Mouse (Mus musculus): Measurements from ENCODE around the gene Nefh.
A peak's percentile ranks its signal among the peaks of the same experiment; 100 is the strongest.

Gene Nefh

DNA sequence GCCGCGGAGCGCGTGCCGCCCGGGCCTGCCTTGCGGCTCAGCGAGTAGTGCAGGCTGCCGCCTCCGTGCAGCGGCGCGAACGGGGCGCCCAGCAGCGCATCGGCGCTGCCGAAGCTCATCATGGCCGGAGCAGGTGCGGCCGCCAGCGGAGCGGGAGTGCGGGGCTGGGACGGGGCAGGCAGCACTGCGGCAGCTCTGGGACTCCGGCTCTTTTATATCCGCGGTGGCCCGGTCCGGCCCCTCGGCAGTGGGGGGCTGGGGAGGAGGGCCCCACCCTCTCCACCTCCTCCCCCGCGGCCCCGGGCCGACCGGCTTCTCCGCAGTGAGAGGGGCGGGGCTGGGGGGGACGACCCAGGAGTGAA, at the start of gene Nefh:
Gene Nefh (minus strand): TSS at position 252 of the 362 bp plus-strand sequence.
- DNase-seq (ENCODE audit: low read depth, low spot score): peak; percentile 56

DNA sequence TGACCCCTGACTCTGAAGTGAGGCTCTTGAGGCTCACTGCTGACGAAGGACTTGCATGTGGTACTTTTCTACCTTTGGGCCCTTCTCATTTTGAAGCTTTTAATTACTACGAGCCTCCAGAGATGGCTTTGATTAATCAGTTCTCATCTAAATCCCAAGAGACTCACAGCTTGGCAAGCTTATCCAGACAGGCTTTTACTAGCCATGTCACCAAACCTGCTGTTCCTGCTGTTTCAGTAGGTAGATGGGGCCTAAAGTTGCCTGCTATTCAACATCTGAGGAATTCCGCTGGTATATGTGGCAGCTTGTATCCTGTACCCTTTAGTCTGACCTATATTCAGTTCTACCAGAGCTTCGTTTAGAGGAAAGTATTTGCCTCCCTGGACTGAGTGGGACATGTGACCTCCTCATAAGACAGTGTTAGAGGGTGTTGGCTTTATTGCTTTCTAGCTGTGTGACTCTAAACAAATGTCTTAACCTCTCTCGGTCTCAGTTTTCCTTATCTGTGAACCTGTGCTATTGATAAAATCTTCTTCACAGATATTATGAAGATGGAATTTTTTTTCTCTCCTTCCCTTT, 48.8 kb upstream of the Nefh start:
- DNase-seq (ENCODE audit: low read depth, low spot score): no peak

DNA sequence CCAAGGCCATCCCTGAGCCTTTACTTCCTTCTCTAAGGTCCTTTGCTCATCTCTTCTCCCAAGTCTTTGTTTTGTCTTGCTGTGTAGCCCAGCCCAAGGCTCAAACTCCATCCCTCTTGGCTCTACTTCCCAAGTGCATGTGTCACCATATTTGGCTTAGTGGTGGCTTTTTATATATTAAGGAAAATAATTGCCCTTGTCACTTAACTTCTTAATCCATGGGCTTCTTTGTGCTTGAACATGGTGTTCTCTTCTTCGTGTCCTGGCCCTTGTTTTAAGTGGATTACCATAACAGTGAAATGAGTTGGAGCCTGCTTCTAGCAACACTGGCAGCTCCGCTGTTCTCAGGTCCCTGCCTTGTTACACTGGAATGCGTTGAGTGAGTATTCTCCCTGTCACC, 47.8 kb upstream of the Nefh start:
- no peak for DNase-seq (ENCODE audit: low read depth, low spot score)

DNA sequence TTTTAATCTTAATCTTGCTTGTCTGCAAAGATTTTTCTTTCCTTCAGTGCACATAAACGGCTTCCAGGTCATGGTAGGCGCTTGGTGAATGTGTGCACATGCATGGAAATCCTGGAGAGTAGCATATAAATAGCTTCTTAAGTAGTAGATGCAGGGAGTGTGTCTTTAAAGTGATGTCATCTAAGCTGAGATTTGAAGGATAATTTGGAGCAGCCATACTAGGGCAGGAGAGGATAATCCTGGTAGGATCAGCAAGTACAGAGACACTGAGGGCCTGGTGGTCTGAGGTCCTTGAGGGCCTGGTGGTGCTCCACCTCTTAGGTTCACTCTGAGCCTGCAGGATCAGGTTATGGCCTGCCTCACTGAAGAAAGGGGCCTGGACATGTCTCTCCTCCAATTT, 44.6 kb upstream of the Nefh start:
- DNase-seq (ENCODE audit: low read depth, low spot score): no peak

DNA sequence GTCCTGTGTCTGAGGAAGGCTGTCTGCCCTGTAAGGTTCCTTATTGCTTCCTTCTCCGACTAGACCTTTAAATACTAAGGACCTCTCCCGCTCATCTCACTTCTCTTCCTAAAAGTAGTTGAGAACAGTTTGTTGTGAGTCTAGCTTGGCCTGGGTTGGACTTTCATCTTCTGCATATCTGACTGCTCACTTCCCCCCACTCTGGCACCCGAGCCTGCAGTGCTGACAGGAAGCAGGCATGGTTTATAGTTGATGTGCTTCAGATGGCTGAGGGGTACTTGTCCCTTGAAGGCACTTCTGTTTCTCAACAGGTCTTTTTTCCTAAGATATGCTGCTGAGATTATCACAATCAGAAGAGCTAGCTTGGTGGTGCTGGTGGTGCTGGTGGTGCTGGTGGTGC, 41.3 kb upstream of the Nefh start:
- DNase-seq (ENCODE audit: low read depth, low spot score): no peak

DNA sequence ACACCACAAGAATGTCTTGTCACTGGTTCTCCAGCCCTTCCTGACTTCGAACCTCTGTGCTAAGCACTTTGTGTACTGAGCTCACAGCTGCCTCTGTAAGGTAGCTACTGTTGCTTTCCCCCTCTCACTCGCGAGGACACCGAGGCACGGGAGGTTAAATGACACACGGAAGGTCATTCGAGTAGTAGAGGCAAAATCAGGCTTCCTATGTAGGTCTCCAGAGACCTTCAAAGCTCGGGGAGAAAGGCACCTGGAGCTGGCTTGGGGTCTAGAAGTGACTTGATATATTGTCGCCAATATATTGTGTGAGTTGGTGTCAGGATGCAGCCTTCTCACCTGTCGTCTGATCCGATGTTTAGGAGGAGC, 39.6 kb upstream of the Nefh start:
- DNase-seq (ENCODE audit: low read depth, low spot score): no peak

DNA sequence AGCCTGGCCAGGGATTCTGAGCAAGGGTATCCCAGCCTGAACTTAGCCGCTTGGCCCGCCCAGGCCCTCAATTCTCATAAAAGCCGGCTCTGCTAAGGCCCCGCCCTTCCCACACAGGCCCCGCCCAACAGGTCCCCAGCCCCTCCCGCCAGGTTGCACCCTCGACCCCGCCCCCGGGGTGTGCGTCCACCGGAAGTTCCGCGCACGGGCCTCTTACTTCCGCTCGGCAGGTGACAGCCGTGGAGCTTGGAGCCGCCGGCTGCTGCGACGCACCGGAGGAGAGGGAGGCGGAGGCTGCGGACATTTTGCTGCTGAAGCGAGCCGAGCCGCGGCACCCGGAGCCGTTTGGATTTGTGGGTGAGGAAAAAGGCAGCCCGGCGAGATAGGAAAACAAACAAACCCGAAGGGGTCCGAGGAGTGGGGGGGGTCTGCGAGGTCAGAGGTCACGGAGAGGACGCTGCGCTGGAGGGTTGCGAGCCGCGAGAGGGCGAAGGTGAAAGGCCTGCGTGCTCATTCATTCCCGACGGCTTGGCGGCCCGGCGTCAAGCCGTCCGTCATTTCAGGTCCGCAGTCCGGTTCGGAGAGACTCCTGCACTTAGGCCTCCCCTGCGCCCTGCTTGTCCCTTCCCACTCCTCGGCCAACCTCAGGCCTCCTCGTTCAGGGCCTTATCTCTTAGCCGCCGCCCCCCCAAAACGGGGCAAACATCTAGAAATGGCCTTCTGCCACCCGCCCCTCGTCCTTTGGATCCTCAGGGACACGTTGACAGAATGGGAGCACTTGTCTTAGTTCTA, 39.0 kb upstream of the Nefh start, which contains the start of gene Ap1b1:
Gene Ap1b1 (plus strand): TSS at position 130 of the 792 bp plus-strand sequence.
- peak; percentile 95 for DNase-seq (ENCODE audit: low read depth, low spot score)

DNA sequence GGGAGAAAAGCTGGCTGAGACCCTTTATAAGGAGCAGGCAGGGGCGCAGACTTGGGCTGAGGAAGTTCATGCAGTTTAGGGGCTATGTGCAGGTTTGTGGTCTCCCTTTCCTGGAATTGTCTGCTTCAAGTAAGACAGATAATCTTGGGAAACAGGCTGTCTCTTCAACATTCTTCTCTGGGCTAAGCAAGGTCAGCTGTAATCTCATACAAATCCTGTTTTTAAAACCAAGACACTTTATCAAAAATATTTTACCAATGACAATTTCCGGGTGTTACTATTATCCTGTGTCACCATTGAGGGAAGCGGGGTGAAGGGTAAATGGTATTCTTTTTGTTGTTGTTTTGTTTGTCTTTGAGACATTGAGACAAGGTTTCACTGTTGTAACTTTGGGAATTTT, 36.9 kb upstream of the Nefh start:
- DNase-seq (ENCODE audit: low read depth, low spot score): no peak

DNA sequence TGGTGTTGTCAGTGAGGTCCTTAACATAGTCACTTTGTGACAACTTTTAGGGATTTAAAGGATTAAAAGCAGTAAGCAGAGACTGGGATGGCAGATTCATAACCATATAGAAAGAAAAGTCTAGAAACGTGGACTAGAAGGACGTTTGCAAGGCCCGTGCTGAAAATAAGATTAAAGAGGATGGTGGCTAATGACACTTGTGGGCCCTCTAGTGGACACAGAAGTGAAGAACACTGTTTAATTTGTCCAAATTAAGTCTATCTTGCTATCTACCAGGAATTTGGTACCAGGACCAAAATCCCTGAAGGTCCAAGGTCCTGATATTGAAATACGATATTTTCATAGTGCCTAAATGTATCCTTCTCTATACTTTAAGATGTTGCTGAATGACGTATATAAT, 36.4 kb upstream of the Nefh start:
- peak; percentile 64 for DNase-seq (ENCODE audit: low read depth, low spot score)

DNA sequence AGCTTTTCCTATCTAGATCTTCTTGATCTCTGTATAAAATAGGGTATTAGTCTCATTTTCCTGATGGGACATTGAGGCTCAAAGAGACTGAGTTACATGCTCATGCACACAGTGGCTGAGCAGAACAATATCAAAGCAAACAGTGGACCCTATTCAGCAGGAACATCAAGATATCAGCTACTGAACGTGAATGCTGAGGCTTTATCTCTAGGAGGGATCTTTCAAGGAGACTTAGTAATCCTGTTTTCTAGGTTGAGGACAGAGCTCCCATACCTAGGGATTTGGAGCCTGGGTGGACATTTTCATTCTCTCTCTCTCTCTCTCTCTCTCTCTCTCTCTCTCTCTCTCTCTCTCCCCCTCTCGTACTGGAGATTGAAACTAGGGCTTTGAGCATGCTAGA, 35.7 kb upstream of the Nefh start:
- DNase-seq (ENCODE audit: low read depth, low spot score): no peak

DNA sequence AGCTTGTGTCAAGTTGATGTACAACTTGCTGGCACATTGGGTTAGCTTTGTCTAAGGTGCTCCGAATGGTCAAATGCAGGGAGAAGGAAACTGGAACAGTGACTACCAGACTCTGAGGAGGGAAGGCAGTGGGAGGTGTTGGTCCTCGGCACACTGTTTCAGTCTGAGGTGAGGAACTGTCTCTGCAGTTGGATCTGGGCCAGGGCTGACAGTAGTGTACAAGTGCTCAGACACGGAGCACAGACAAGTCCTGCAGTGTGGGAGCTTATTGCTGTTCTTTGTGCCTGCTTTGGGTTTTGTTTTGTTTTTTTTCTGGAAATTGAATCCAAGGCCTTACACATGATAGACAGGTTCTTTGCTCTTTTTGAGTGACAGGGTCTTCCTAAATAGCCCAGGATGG, 35.1 kb upstream of the Nefh start:
- DNase-seq (ENCODE audit: low read depth, low spot score): no peak

DNA sequence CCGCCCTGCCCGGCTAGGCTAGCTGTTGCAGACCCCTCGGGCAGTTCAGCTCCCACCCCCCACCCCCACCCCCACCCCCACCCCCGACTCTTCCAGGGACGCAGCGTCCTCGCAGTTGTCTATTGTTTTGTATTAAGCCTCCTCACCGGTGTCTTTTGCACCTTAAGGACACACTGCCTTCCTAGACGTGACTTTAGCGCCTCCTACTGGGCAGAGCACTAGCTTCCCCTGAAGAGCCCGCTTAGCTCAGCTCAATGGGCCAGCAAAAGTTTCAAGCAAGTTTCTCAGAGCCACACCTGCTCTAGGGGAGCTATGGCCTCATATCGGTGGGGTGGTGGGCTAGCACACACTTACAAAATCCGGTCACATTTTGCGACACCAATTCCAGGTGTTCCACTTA, 27.8 kb upstream of the Nefh start:
- peak; percentile 87 for DNase-seq (ENCODE audit: low read depth, low spot score)

DNA sequence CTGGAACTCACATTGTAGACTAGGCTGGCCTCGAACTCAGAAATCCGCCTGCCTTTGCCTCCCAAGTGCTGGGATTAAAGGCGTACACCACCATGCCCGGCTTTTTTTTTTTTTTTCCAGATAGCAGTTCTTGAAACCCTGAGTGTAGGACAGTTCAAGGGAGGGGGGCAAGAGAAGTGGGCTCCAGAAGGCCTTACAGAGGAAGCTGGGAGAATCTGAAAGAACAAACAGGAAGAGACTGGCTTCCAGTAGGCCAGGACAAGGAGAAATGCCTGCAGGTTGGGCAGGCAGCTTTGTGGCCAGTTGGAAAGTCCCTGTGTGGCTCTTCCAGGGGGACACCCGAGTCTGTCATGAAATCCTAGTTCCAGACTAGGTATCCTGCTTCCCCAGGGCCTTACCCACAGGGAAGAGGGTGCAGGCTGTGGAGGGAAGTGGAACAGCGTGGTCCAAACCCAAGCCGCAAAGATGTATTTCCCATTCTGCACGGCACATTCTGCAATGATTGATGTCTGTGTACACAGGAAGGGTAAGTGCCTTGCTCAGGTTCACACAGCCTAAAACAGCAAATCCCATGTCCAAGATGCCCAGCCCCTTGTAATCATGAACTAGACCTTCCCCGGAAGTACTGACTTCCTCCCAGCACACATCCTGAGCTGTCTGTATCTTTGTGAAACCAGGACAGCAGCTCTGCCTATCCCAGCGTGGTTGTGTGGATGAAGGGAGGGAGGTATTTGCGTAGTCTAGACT, 26.7 kb upstream of the Nefh start:
- DNase-seq (ENCODE audit: low read depth, low spot score): no peak

DNA sequence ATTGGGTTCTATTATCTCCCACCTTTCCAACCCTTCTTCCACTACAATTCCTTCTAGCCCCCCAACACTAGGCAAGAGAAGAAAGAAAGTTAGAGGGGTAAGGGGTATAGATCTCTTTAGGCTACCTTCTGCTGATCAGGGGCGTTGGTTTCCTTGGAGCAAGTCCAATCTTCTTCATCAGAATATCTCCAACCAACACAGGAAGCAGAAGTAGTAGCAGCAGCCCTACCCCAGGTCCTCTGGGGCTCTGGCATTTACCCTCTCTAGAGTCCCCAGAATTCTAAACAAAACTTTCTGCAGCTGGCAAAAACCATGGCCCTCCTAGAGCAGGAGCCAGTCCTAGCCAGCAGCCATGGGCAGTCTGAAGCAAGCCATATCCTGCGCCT, 26.0 kb upstream of the Nefh start:
- DNase-seq (ENCODE audit: low read depth, low spot score): no peak

DNA sequence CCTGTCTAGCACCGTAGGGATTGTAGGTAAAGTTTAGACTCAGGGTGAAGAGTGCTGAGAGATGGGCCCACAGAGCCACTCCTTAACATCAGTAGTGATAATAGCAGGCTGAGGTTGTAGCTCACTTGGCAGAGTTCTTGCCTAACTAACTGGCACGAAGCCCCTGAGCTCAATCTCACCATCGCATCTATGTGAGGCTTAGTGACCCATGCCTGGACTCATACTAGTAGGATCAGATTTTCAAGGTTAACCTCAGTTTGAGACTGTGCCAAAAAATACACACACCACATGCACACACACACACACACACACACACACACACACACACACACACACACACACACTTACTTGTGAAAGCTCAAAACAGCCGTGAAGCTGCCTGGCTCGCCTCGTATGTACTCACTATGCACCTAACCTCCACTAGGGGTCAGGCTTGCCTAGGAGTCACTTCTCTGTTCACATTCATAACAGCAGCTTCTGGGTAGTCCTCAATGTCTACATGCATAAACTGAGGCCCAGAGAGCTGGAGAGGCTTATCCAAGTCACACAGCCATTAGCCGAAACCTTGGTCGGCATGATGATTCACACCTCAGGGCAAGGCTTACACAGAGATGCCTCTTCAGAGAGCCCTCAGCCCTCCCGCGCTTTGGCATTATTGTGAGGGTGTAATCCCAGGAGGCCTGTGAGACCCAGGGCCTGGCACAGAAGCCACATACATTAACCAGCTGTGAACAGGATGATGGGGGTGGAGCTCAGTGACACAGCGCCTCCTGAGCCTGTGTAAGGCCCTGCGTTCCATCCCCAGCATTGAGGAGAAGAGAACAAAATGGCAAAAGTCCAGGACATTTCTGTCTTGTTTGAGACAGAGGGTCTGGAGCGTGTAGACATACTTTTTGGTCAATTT, 25.4 kb upstream of the Nefh start:
- DNase-seq (ENCODE audit: low read depth, low spot score): peak; percentile 78

DNA sequence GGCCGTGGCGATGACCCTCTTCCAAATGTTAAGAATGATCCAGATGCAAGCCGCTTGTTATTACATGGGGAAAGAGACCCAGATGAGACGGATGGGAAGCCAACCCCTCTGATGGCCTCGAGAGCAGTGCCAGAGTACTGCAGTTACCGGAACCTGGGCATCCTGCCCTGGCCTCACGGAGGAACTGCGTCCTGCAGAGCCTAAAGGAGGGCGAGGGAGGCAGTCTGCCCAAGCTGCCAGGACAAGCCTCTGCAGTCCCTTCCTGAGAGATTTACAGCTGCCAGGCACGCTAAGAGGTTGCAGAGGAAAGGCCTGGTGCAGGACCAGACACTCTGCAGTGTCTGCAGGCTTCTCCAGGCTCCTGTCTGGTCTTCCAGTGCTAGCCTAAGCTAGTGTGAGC, 20.5 kb upstream of the Nefh start:
- no peak for DNase-seq (ENCODE audit: low read depth, low spot score)

DNA sequence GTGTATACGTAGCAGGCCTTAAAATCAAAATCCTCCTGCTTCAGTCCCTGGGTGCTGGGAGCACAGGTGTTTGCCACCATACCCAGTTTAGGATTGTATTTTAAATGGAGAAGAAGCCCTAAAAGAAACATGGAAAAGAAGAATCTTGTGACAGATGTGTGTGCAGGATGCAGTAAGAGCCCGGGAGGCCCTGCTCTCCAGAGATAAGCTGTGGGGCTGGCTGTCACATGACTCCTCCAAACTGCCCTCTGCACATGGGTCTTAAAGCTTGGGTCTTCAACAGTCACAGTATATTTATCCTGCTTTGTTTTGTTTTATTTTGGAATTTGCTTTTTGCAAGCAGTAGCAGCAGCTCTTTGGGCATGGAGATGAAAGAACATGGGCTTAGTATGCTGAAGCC, 19.7 kb upstream of the Nefh start:
- DNase-seq (ENCODE audit: low read depth, low spot score): no peak

DNA sequence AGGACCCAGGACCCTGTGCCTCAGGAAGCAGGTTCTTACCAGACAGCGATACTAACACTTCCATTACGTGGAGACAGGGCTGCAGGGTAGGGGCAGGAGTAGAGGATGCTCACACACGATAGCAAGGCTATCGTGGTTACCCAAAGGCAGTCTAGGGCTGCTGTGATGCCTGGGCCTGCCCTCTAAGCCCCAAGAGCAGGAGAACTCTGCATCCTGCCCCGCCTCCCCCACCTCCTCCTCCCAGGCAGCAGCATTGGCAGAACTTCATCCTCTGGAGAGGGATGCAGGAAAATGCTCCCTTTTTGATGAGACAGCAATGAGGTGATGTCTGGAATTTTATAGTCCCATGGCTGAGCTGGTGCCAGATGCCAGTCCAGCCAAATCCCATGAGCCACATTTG, 19.0 kb upstream of the Nefh start:
- DNase-seq (ENCODE audit: low read depth, low spot score): no peak

DNA sequence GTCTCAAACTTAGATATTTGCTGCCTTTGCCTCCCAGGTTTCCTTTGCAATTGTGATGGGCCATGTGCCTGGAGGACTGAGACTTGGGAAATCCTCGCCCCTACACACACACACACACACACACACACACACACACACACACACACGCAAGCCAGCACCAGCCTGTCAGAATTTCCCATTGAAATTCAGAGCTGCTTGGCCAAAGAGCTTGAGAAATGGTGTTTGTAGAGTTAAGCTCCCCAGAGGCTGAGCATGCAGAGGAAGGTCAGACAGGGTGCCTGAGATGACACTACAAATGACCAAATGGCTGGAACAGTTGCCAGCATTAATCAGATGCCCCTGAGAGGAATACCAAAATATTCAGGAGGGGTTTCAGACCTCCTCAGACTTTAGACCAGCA, 18.5 kb upstream of the Nefh start:
- DNase-seq (ENCODE audit: low read depth, low spot score): no peak

DNA sequence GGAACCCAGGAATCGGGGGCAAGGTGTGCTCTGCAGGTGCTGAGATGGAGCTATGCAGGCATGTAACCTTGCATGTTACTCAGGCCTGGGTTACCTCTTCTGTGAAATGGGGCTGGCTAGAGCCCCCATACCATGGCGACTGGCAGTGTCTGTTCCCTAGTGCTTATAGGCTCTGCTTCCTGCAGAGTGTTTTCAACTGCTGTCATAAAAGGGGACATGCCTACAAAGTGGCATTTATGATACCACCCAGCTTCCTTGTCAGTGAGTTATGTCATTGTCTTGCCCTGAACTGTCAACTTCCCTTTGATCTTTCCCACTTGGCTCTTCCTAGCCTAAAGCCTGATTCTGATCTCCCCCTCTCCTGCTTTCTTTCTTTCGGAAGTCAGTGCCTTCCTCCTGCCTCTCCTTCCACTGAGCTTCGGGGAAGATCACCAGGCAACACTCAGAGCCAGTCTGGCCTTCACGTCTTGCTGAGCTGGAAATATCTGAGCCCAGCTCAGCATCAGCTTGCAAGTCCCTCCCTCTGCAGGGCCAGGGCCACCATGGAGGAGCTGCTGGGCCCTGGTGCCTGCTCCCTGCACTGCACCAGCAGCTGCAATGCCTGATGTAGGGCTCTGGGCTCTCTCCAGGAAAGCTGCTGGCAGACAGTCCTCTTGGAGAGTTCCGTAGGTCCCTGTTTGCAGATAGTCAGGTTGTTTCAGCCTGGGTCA, 15.4 kb upstream of the Nefh start:
- DNase-seq (ENCODE audit: low read depth, low spot score): no peak

DNA sequence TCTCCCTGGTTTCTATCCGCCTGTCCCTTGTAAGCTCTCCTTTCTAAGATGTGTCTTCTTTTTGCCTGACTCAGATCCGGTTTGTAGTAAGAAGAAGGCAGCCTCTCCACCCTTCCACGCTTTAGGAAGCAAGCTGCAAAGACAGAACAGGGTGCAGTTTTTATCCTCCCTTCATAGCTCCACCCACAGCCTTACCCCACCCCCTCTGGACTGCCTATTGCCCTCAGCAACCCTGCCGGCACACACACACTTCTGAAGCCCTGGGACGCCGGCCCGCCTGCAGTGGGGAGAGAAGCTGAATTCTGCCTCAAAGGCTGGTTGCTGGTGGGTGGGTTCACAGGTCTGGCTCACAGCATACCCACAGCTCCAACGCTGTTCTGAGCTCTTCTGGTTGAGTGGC, 6.1 kb upstream of the Nefh start:
- peak; percentile 79 for DNase-seq (ENCODE audit: low read depth, low spot score)
